Mouse (Mus musculus) heart, embryonic 12.5 days (tissue): ENCODE results near the gene Zdhhc23. TPM values are rescaled to one million over a fixed set of nuclear protein-coding genes. Genes with fewer than 3 reads are reported as not detected.

Source experiments
- ATAC-seq: fragments of 200-750 bp; cut with Nextera tagmentation; 2 replicates; pipeline ENCODE4 v1.8.0; 2017; ENCODE audit warnings: moderate TSS enrichment, moderate library complexity; ENCODE audit not compliant: insufficient number of reproducible peaks, low FRiP score
- H3K27ac ChIP-seq: fragments of 300-500 bp; sonication (generic); 2 replicates; pipeline ENCODE4 v1.5.1; 2016; ENCODE audit warnings: mild to moderate bottlenecking, moderate library complexity; ENCODE audit not compliant: poor library complexity, severe bottlenecking
- H3K27me3 ChIP-seq: fragments of 300-500 bp; sonication (generic); replicated peaks from 2 replicates; pipeline ENCODE4 v1.6.1; 2016; ENCODE audit warnings: mild to moderate bottlenecking, moderate library complexity
- H3K36me3 ChIP-seq: fragments of 300-500 bp; sonication (generic); 2 replicates; pipeline ENCODE4 v1.6.1; 2016; ENCODE audit warnings: mild to moderate bottlenecking, moderate library complexity
- H3K4me1 ChIP-seq: fragments of 300-500 bp; sonication (generic); replicated peaks from 2 replicates; pipeline ENCODE4 v1.6.1; 2016; ENCODE audit warnings: mild to moderate bottlenecking
- H3K4me2 ChIP-seq: fragments of 300-500 bp; sonication (generic); 2 replicates; pipeline ENCODE4 v1.6.1; 2016; ENCODE audit warnings: mild to moderate bottlenecking, moderate library complexity
- H3K4me3 ChIP-seq: fragments of 300-500 bp; sonication (generic); 2 replicates; pipeline ENCODE4 v1.5.1; 2016; ENCODE audit warnings: mild to moderate bottlenecking
- H3K9ac ChIP-seq: fragments of 300-500 bp; sonication (generic); 2 replicates; pipeline ENCODE4 v1.6.1; 2016; ENCODE audit warnings: mild to moderate bottlenecking, moderate library complexity
- H3K9me3 ChIP-seq: fragments of 300-500 bp; sonication (generic); replicated peaks from 2 replicates; pipeline ENCODE4 v1.6.1; 2016; ENCODE audit warnings: mild to moderate bottlenecking, moderate library complexity
- WGBS: fragments of 180-500 bp; shearing (Covaris S2); methylation state at CpG from one replicate; pipeline ENCODE4 v1.1.7; 2016; 5-methylcytosine and 5-hydroxymethylcytosine counted together
- polyA plus RNA-seq: library from polyadenylated mRNA; unstranded; fragments of >200 nt; fragmentation: Nextera tagmentation; extraction: Ambion mirVana; gene quantifications from 2 replicates; pipeline ENCODE4 v1.2.1, GENCODE M21; 2016

Gene Zdhhc23
- polyA plus RNA-seq, 1 experiment from 2014 or later, result 2.2 TPM

- no peak overlapping the region for H3K27ac ChIP-seq
- H3K9me3 ChIP-seq, result no peaks in the 10 kb centered on the region
- 0 out of 2 replicates have a peak, but pooled peaks have one; percentile 36 for ATAC-seq
- no peak overlapping the region for H3K4me2 ChIP-seq
- H3K36me3 ChIP-seq, result no peaks in the 10 kb centered on the region
- H3K9ac ChIP-seq, result no peak overlapping the region
- 79% methylated on average over 3 of the region's 3 CpGs for WGBS
- H3K27me3 ChIP-seq, result no peaks in the 10 kb centered on the region
- H3K4me3 ChIP-seq, result no peak overlapping the region
- no peaks in the 10 kb centered on the region for H3K4me1 ChIP-seq
Observed at GRCm38 (mm10) chr16:43970426-43970825, 9.2 kb downstream of the Zdhhc23 start.

GRCm38 (mm10) chr16:43965781-43966389, 13.7 kb downstream of the Zdhhc23 start:
- Histone ChIP-seq H3K27ac (no peak overlapping the region), H3K9ac (no peak overlapping the region), H3K4me1 (no peaks in the 10 kb centered on the region), H3K36me3 (no peaks in the 10 kb centered on the region), H3K9me3 (no peaks in the 10 kb centered on the region), H3K4me2 (no peak overlapping the region), H3K4me3 (no peak overlapping the region), H3K27me3 (no peaks in the 10 kb centered on the region)
- ATAC-seq, result no peak
- WGBS, result 83% methylated on average over 13 of the region's 13 CpGs

- Histone ChIP-seq H3K36me3 (0 out of 2 replicates have a peak, but pooled peaks cover 4% of the 10 kb centered on the region), H3K9me3 (no peaks in the 10 kb centered on the region), H3K4me1 (no peaks in the 10 kb centered on the region), H3K9ac (no peak overlapping the region), H3K27me3 (no peaks in the 10 kb centered on the region), H3K27ac (no peak overlapping the region), H3K4me3 (no peak overlapping the region), H3K4me2 (no peak overlapping the region)
- ATAC-seq, result no peak
- 72% methylated on average over 3 of the region's 3 CpGs for WGBS
Observed at GRCm38 (mm10) chr16:43963780-43964179, 15.8 kb downstream of the Zdhhc23 start.

- ATAC-seq, result no peak
- Histone ChIP-seq H3K27ac (no peak overlapping the region), H3K4me2 (no peak overlapping the region), H3K36me3 (0 out of 2 replicates have a peak, but pooled peaks cover 4% of the 10 kb centered on the region), H3K27me3 (no peaks in the 10 kb centered on the region), H3K9me3 (no peaks in the 10 kb centered on the region), H3K4me3 (no peak overlapping the region), H3K4me1 (no peaks in the 10 kb centered on the region), H3K9ac (no peak overlapping the region)
- WGBS, result 86% methylated on average over 9 of the region's 9 CpGs
Observed at GRCm38 (mm10) chr16:43963291-43963690, 16.3 kb downstream of the Zdhhc23 start.

GRCm38 (mm10) chr16:43958038-43958437, 21.6 kb downstream of the Zdhhc23 start:
- Histone ChIP-seq H3K27ac (no peak overlapping the region), H3K4me1 (no peaks in the 10 kb centered on the region), H3K9me3 (no peaks in the 10 kb centered on the region), H3K9ac (no peak overlapping the region), H3K4me2 (no peak overlapping the region), H3K36me3 (0 out of 2 replicates have a peak, but pooled peaks cover 9% of the 10 kb centered on the region), H3K4me3 (no peak overlapping the region), H3K27me3 (no peaks in the 10 kb centered on the region)
- 87% methylated on average over 4 of the region's 4 CpGs for WGBS
- ATAC-seq, result no peak

GRCm38 (mm10) chr16:43954913-43955312, 24.7 kb downstream of the Zdhhc23 start:
- H3K4me2 ChIP-seq, result no peak overlapping the region
- H3K27ac ChIP-seq, result no peak overlapping the region
- no peak overlapping the region for H3K9ac ChIP-seq
- no peaks in the 10 kb centered on the region for H3K27me3 ChIP-seq
- H3K4me3 ChIP-seq, result no peak overlapping the region
- no peaks in the 10 kb centered on the region for H3K9me3 ChIP-seq
- ATAC-seq, result no peak
- no peaks in the 10 kb centered on the region for H3K4me1 ChIP-seq
- 0 out of 2 replicates have a peak, but pooled peaks cover 5% of the 10 kb centered on the region for H3K36me3 ChIP-seq
- WGBS, result 61% methylated on average over 6 of the region's 6 CpGs

- 62% methylated on average over 4 of the region's 4 CpGs for WGBS
- Histone ChIP-seq H3K36me3 (no peaks in the 10 kb centered on the region), H3K4me2 (no peak overlapping the region), H3K9ac (no peak overlapping the region), H3K27me3 (no peaks in the 10 kb centered on the region), H3K9me3 (no peaks in the 10 kb centered on the region), H3K4me1 (no peaks in the 10 kb centered on the region), H3K27ac (no peak overlapping the region), H3K4me3 (no peak overlapping the region)
- no peak for ATAC-seq
Observed at GRCm38 (mm10) chr16:43951591-43951990, 28.0 kb downstream of the Zdhhc23 start.

GRCm38 (mm10) chr16:43945869-43946268, 33.7 kb downstream of the Zdhhc23 start:
- H3K27ac ChIP-seq, result no peak overlapping the region
- 73% methylated on average over 3 of the region's 3 CpGs for WGBS
- H3K4me1 ChIP-seq, result no peaks in the 10 kb centered on the region
- no peaks in the 10 kb centered on the region for H3K9me3 ChIP-seq
- no peaks in the 10 kb centered on the region for H3K27me3 ChIP-seq
- no peak overlapping the region for H3K4me3 ChIP-seq
- no peak overlapping the region for H3K4me2 ChIP-seq
- H3K36me3 ChIP-seq, result no peaks in the 10 kb centered on the region
- no peak for ATAC-seq
- no peak overlapping the region for H3K9ac ChIP-seq

GRCm38 (mm10) chr16:43945351-43945750, 34.2 kb downstream of the Zdhhc23 start:
- H3K4me3 ChIP-seq, result no peak overlapping the region
- WGBS, result 79% methylated on average over 3 of the region's 3 CpGs
- H3K4me2 ChIP-seq, result no peak overlapping the region
- H3K36me3 ChIP-seq, result no peaks in the 10 kb centered on the region
- no peaks in the 10 kb centered on the region for H3K9me3 ChIP-seq
- H3K9ac ChIP-seq, result no peak overlapping the region
- ATAC-seq, result no peak
- no peak overlapping the region for H3K27ac ChIP-seq
- H3K27me3 ChIP-seq, result no peaks in the 10 kb centered on the region
- H3K4me1 ChIP-seq, result no peaks in the 10 kb centered on the region

- Histone ChIP-seq H3K4me2 (no peak overlapping the region), H3K27ac (no peak overlapping the region), H3K36me3 (no peaks in the 10 kb centered on the region), H3K9ac (no peak overlapping the region), H3K27me3 (no peaks in the 10 kb centered on the region), H3K4me1 (no peaks in the 10 kb centered on the region), H3K4me3 (no peak overlapping the region), H3K9me3 (no peaks in the 10 kb centered on the region)
- 88% methylated on average over 4 of the region's 4 CpGs for WGBS
- ATAC-seq, result no peak
Observed at GRCm38 (mm10) chr16:43940846-43941245, 38.7 kb downstream of the Zdhhc23 start.

GRCm38 (mm10) chr16:43935892-43936291, 43.7 kb downstream of the Zdhhc23 start:
- no peak overlapping the region for H3K27ac ChIP-seq

GRCm38 (mm10) chr16:43935367-43935766, 44.2 kb downstream of the Zdhhc23 start:
- H3K9me3 ChIP-seq, result no peaks in the 10 kb centered on the region
- ATAC-seq, result no peak
- 61% methylated on average over 3 of the region's 3 CpGs for WGBS

More at GRCm38 (mm10) chr16:43935892-43936291, 43.7 kb downstream of the Zdhhc23 start:
- Histone ChIP-seq H3K4me1 (no peaks in the 10 kb centered on the region), H3K4me3 (no peak overlapping the region), H3K9me3 (no peaks in the 10 kb centered on the region), H3K9ac (no peak overlapping the region), H3K4me2 (no peak overlapping the region), H3K27me3 (no peaks in the 10 kb centered on the region), H3K36me3 (no peaks in the 10 kb centered on the region)
- WGBS, result 57% methylated on average over 3 of the region's 3 CpGs
- no peak for ATAC-seq

More at GRCm38 (mm10) chr16:43935367-43935766, 44.2 kb downstream of the Zdhhc23 start:
- H3K4me1 ChIP-seq, result no peaks in the 10 kb centered on the region
- no peak overlapping the region for H3K9ac ChIP-seq
- H3K27ac ChIP-seq, result no peak overlapping the region
- H3K27me3 ChIP-seq, result no peaks in the 10 kb centered on the region
- H3K4me3 ChIP-seq, result no peak overlapping the region
- no peaks in the 10 kb centered on the region for H3K36me3 ChIP-seq
- no peak overlapping the region for H3K4me2 ChIP-seq
